Mouse (Mus musculus) forebrain, postnatal 0 days (tissue): ENCODE results near the gene Dnm2. TPM values are rescaled to one million over a fixed set of nuclear protein-coding genes. Genes with fewer than 3 reads are reported as not detected.

Source experiments
- ATAC-seq: fragments of 200-750 bp; cut with Nextera tagmentation; 2 replicates; pipeline ENCODE4 v1.8.0; 2017; ENCODE audit warnings: mild to moderate bottlenecking, moderate library complexity
- DNase-seq: peaks from one replicate; pipeline ENCODE4 v3.0.0-alpha.2; 2015
- H3K27ac ChIP-seq: fragments of 300-500 bp; sonication (generic); 2 replicates; pipeline ENCODE4 v1.5.1; 2014; ENCODE audit warnings: low read depth, mild to moderate bottlenecking, antibody characterized with exemption, low read length, moderate library complexity, mixed read lengths
- H3K27me3 ChIP-seq: fragments of 300-500 bp; sonication (generic); 2 replicates; pipeline ENCODE4 v1.6.1; 2014; ENCODE audit warnings: mild to moderate bottlenecking, low read length, mixed read lengths; ENCODE audit not compliant: insufficient read depth
- H3K36me3 ChIP-seq: fragments of 300-500 bp; sonication (generic); 2 replicates; pipeline ENCODE4 v1.6.1; 2014; ENCODE audit warnings: mild to moderate bottlenecking, moderate library complexity; ENCODE audit not compliant: insufficient read depth
- H3K4me1 ChIP-seq: fragments of 300-500 bp; sonication (generic); 2 replicates; pipeline ENCODE4 v1.6.1; 2014; ENCODE audit warnings: antibody characterized with exemption; ENCODE audit not compliant: insufficient read depth
- H3K4me2 ChIP-seq: fragments of 300-500 bp; sonication (generic); 2 replicates; pipeline ENCODE4 v1.6.1; 2014; ENCODE audit warnings: low read depth, mild to moderate bottlenecking, moderate library complexity
- H3K4me3 ChIP-seq: fragments of 300-500 bp; sonication (generic); 2 replicates; pipeline ENCODE4 v1.5.1; 2014; ENCODE audit warnings: low read depth, low read length, mixed read lengths
- H3K9ac ChIP-seq: fragments of 300-500 bp; sonication (generic); 2 replicates; pipeline ENCODE4 v1.6.1; 2014; ENCODE audit warnings: mild to moderate bottlenecking
- H3K9me3 ChIP-seq: fragments of 300-500 bp; sonication (generic); 2 replicates; pipeline ENCODE4 v1.6.1; 2016; ENCODE audit warnings: low read length
- CTCF ChIP-seq: sonication (generic); IDR thresholded peaks from 2 replicates; pipeline ENCODE4 v1.5.1; 2016; ENCODE audit warnings: antibody characterized with exemption, control low read depth, low read depth
- WGBS: fragments of 180-500 bp; shearing (Covaris S2); extraction: QIAGEN DNeasy Blood & Tissue Kit; methylation state at CpG from one replicate; pipeline ENCODE4 v1.1.7; 2014; 5-methylcytosine and 5-hydroxymethylcytosine counted together
- polyA plus RNA-seq: library from polyadenylated mRNA; unstranded; fragments of >200 nt; fragmentation: Nextera tagmentation; extraction: Ambion mirVana; gene quantifications from 2 replicates; pipeline ENCODE4 v1.2.1, GENCODE M21; 2015
- total RNA-seq: library from RNA; depleted of rRNA; stranded (reverse); fragments of >200 nt; gene quantifications from 2 replicates; pipeline ENCODE4 v1.2.3, GENCODE M21; 2014

Dnm2 gene
- total and polyA plus RNA-seq, 2 experiments from 2014 or later, result 64.0 to 68.5 TPM

- peak within 1 kb of the TSS; percentile 88 for H3K4me2 ChIP-seq
- DNase-seq (peak; percentile 94), ATAC-seq (peak; percentile 97)
- peaks cover 11% of the 10 kb centered on the region; the same call in 1 of the 2 replicates for H3K4me1 ChIP-seq
- H3K4me3 ChIP-seq, result peak within 1 kb of the TSS; percentile 53
- TF ChIP-seq CTCF, result no peak
- H3K27me3 ChIP-seq, result no peaks in the 10 kb centered on the region
- H3K9me3 ChIP-seq, result no peaks in the 10 kb centered on the region
- H3K9ac ChIP-seq, result peak within 1 kb of the TSS; percentile 57
- WGBS, result 2% methylated on average over 53 of the region's 53 CpGs
- peak within 1 kb of the TSS; percentile 60 for H3K27ac ChIP-seq
- H3K36me3 ChIP-seq, result peaks cover 15% of the 10 kb centered on the region
Observed at GRCm38 (mm10) chr9:21411669-21412550, 12.8 kb upstream of the Dnm2 start, which contains the start of gene Qtrt1. Gene Qtrt1, plus strand, starts transcription at chr9:21411837.

DNA sequence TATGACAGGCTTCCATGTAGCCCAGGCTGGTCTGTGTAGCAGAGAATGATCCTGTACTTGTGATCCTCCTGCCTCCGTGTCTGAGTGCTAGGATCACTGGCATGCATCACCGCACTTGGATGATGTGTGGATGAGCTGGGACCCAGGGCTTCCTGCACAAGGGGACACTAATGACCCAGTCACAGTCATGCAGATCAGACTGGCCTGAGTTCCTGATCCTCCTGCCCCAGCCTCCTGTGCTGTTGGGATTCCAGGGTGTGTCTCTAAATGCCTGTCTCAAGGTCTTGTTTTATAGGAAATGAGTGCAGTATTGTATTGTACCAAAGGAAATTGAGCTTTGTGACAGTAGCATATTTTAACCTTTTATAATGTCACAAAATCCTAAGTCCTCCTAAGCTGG is 6.8 kb upstream of the Dnm2 start:
- Histone ChIP-seq H3K27me3 (no peaks in the 10 kb centered on the region), H3K4me2 (no peak overlapping the region), H3K9me3 (no peaks in the 10 kb centered on the region), H3K27ac (no peak overlapping the region), H3K9ac (no peak overlapping the region), H3K4me3 (no peak overlapping the region), H3K4me1 (no peaks in the 10 kb centered on the region), H3K36me3 (peaks cover 43% of the 10 kb centered on the region)
- DNase-seq (no peak), ATAC-seq (no peak)
- WGBS, result 88% methylated on average over 2 of the region's 2 CpGs
- no peak for TF ChIP-seq CTCF

DNA sequence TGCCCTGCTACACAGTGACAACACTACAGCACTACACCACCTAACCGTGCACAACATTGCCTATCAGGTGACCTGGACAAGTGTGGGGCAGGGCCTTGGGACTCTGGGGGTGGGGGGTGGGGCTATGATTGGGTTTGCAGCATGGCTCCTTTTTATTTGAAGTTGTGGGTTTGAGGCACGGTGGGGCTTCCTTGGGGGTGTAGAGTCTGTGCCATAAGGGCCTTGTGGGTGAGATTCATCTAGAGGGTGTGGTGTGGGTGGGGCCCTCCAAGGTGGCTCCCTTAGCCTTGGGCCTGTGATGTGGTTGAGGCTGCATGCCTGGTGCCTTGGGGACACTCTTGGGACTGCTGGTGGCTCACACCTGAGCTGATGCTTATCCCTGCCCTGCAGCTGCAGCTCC is 5.1 kb upstream of the Dnm2 start:
- TF ChIP-seq CTCF, result no peak
- ATAC-seq (no peak), DNase-seq (no peak)
- H3K4me2 ChIP-seq, result no peak overlapping the region
- peaks cover 43% of the 10 kb centered on the region for H3K36me3 ChIP-seq
- H3K27ac ChIP-seq, result no peak overlapping the region
- WGBS, result 82% methylated on average over 2 of the region's 2 CpGs
- no peak overlapping the region for H3K4me3 ChIP-seq
- no peaks in the 10 kb centered on the region for H3K27me3 ChIP-seq
- H3K4me1 ChIP-seq, result no peaks in the 10 kb centered on the region
- H3K9me3 ChIP-seq, result no peaks in the 10 kb centered on the region
- no peak overlapping the region for H3K9ac ChIP-seq

GRCm38 (mm10) chr9:21425556-21425945 is 843 bp downstream of the Dnm2 start:
- H3K36me3 ChIP-seq, result peaks cover 5% of the 10 kb centered on the region; the same call in 1 of the 2 replicates
- 13% methylated on average over 6 of the region's 6 CpGs for WGBS
- peaks cover 19% of the 10 kb centered on the region for H3K4me1 ChIP-seq
- no peak for TF ChIP-seq CTCF
- peak overlapping the region; percentile 83 for H3K4me3 ChIP-seq
- ATAC-seq (no peak), DNase-seq (no peak)
- H3K4me2 ChIP-seq, result peak overlapping the region; percentile 94
- no peaks in the 10 kb centered on the region for H3K27me3 ChIP-seq
- no peaks in the 10 kb centered on the region for H3K9me3 ChIP-seq
- H3K9ac ChIP-seq, result peak overlapping the region; percentile 89
- H3K27ac ChIP-seq, result no peak overlapping the region

DNA sequence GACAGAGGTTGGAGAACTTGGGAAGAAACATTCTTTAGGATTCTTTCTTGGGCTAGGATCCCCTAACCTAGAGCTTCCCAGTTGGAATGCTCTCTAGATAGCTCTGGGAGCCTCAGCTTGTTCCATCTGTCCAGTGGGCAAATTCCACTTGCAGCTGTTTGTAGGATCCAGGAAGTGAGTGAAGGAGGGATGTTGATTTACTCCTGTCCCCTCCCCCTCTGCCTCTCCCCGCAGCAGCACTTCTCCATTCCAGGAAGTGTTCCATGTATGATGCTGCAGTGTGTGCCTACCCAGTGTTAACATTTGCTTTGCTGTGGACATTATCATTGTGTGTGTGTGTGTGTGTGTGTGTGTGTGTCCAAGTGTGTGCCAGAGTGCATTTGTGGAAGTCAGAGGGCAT is 1.3 kb downstream of the Dnm2 start:
- H3K9ac ChIP-seq, result peak overlapping the region; percentile 89
- ATAC-seq (no peak), DNase-seq (no peak)
- H3K27me3 ChIP-seq, result no peaks in the 10 kb centered on the region
- no peaks in the 10 kb centered on the region for H3K36me3 ChIP-seq
- H3K4me2 ChIP-seq, result peak overlapping the region; percentile 94
- WGBS, result 41% methylated on average over 1 of the region's 1 CpGs
- peaks cover 19% of the 10 kb centered on the region for H3K4me1 ChIP-seq
- no peak overlapping the region for H3K27ac ChIP-seq
- peak overlapping the region; percentile 83 for H3K4me3 ChIP-seq
- no peak for TF ChIP-seq CTCF
- no peaks in the 10 kb centered on the region for H3K9me3 ChIP-seq

DNA sequence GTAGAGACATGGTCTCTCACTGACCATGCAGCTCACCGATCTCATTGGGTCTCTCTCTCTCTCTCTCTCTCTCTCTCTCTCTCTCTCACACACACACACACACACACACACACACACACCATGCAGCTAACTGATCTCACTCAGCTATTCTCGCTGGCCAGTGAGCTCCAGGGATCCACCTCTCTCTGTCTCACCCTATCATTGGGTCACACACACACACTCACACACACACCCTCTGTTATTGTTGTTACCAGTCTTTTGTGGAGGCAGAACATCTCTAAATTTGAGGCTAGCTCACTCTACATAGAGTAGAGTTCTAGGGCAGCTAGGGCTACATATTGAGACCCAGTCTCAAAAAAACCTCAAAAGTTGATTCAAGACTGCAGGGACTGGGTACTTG is 1.8 kb downstream of the Dnm2 start:
- peak overlapping the region; percentile 94 for H3K4me2 ChIP-seq
- no peak overlapping the region for H3K4me3 ChIP-seq
- H3K9ac ChIP-seq, result no peak overlapping the region
- ATAC-seq, result no peak
- H3K9me3 ChIP-seq, result no peaks in the 10 kb centered on the region
- 79% methylated on average over 2 of the region's 2 CpGs for whole genome bisulfite sequencing
- no peak for TF ChIP-seq CTCF
- no peaks in the 10 kb centered on the region for H3K36me3 ChIP-seq
- no peak for DNase-seq
- H3K4me1 ChIP-seq, result peaks cover 19% of the 10 kb centered on the region
- no peak overlapping the region for H3K27ac ChIP-seq
- no peaks in the 10 kb centered on the region for H3K27me3 ChIP-seq

GRCm38 (mm10) chr9:21427773-21428172 is 3.1 kb downstream of the Dnm2 start:
- Histone ChIP-seq H3K4me2 (no peak overlapping the region), H3K36me3 (no peaks in the 10 kb centered on the region), H3K4me3 (no peak overlapping the region), H3K4me1 (peaks cover 19% of the 10 kb centered on the region), H3K27me3 (no peaks in the 10 kb centered on the region), H3K9me3 (no peaks in the 10 kb centered on the region), H3K9ac (no peak overlapping the region), H3K27ac (no peak overlapping the region)
- WGBS, result 88% methylated on average over 2 of the region's 2 CpGs
- TF ChIP-seq CTCF, result no peak
- ATAC-seq (no peak), DNase-seq (no peak)
